Mouse (Mus musculus) liver, postnatal 0 days (tissue): Measurements from ENCODE around the gene Wdfy2.

Source experiments
- CTCF ChIP-seq: sonication (generic); IDR thresholded peaks from 2 replicates; pipeline ENCODE4 v1.5.1; 2016; ENCODE audit warnings: antibody characterized with exemption, low read depth
- EP300 ChIP-seq: IDR thresholded peaks from 2 replicates; pipeline ENCODE4 v1.6.1; 2016; ENCODE audit warnings: antibody characterized with exemption, low read depth, mild to moderate bottlenecking

DNA sequence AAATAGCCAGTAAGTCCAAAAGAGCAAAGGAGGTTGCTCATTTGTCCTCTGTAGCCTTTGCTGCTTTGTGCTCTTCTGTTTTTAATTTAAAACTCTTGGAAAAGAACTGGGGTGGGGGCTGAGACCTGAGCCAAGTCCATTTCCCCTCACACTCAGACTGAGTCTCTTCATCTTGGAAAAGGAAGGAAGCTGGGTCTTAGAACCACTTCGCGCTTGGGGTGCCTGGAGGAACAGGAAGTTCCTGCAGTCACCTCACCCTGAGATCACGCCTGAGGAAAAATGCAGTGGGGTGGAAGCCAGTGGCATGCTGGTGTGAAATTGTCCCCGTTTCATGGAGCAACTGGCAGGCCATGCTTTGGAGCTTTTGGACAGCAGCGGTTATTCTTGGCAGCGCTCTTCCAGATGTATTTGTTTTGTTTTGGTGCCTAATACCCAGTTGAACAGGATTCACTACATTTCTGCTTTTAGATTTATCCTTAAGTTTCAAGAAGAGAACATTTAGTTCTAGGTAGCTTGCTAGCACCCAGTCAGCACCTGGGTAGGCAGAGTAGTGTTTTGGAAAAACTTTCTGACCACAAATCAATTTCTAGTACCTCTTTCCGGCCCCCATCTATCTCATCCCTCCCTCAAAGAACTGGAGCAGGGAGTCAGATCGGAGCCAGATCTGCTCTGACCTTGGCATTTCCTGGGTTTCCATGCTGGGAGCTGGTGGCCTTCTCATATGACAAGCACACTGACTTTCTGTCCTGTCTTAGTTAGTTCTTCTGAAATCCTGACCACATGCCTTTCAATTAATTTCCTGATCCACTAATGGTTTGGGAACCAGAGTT lies 7.7 kb downstream of the Wdfy2 start:
- no peak for TF ChIP-seq CTCF
- no peak for TF ChIP-seq EP300
